Mouse (Mus musculus): ENCODE measurements around the gene Vps4a. TPM values are rescaled to one million over a fixed set of nuclear protein-coding genes. Genes with fewer than 3 reads are reported as not detected.

Vps4a gene
- total RNA-seq (2023): 10 to 100 TPM; 23.2 to 28.6 TPM

DNA sequence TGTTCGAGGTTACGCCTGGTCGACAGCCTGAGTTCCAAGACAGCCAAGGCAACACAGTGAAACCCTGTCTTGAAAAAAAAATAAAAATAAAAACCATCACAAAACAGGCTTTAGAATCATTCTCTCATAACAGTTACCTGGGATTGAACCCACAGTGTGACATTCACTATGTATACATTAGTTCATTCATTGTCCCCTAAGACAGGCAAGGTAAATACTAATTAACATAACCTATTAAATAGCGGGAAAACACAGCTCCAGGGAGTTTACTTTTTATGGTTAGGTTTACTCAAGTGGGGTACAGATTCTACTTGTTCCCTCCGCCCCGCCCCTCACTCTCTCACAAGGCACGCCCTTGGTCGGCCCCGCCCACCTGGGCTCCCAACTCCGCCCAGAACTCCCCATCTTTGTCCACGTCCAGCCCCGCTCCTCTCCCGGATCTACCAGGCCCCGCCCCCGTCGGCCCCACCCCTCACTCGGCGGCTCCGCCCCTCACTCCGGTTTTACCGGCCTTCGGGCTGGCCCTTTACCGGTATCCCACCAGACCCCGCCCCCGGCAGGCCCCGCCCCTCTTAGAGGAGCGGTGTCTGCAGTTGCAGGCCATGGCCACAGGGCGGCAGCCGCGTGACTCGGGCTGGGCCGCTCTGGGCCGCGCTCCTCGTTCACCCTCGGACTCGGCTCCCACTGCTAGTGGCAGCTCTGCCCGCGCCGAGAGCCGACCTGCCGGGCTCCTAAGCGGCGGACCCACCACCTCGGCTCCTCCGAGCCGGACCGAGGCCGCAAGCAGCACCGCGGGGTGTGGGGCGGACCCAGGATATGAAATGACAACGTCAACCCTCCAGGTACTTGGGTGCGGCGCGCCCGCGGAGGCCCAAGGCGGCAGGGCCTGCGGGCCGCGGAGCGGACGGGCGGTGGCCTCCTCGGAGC is at the start of gene Vps4a:
Gene Vps4a, plus strand, starts transcription at position 573 of the 927 bp plus-strand sequence.

DNA sequence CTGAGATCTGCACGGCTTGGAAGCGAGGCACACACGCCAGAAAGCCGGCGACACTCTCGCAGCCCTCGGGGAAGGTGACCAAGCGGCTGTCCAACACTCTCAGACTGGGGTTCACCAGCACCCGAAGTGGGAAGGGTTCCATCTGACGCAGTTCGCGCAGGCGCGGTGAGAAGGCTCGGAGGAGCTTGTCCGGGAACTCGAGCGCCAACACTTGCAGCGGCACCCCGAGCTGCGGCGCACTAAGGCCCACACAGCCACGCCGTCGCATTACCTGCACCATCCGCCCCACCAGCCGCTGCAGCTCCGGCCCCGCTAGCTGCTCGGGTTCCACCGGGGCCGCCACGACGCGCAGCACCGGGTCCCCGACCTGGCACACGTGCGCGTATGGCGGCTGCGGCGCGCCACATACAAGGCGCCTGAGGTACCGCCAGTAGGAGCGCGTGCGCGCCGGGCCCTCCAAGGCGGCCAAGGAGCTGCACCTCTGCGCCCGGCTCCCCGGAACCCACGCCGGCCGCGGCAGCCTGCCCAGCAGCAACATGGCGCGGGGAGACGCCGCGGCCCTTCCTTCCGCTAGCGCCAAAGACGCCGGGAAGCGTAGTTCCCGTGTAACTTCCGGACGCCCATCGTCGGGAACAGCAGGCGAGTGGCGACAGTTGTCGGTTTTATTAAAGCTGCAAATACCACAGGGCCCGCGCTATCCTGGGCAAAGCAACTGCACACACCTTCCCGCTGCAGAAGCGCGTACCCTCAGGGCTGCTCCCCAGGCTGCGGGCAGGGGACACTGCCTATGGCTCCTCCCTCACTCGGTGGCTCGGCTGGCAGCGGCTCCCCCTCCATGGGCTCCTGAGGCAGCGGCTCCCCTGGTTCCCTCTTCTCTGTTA is 17.3 kb downstream of the Vps4a start, which contains the start of gene Pdf:
Gene Pdf, minus strand, starts transcription at position 554 of the 881 bp plus-strand sequence.

DNA sequence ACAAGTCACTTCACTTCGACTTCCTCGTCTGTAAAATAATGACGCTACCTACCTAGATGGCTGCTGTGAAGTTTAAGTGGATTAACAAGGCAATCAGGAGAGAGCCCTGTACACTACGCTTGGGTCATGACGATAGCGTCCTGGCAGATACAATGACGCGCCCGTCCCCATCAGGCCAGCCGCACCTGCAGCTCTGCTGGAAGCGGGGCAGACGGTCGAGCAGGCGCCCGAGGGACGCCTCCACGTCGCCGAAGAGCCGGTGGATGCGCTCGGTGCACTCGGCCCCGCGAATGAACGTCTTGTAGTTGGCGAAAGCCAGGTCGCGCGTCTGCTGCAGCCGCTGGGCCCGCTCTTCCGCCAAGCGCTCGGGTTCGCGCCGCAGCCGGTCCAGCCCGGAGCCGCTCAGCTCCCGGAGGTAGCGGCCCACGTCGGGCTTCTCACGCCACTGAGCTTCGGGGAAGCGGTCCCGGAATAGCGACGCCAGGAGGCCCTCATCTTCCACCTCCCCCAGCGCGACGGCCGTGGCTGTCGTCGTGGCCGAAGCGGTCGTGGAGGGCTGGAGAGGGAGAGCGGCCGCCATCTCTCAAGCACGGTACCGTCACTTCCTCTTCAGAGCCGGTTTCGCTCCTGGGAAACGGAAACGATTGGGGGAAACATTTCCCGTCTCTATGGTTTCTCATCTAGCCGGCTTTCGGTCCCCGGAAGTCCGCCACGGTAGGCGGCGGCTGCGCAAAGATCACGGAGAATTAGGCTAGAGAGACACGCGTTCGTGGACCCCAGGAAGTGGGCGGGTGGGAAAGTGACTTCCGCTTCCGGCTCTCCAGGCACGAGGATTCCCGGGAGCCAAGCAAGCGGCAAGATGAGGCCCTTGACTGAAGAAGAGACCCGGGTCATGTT is 25.3 kb downstream of the Vps4a start, which contains the start of the genes Cog8 and Nip7:
Gene Cog8, minus strand, starts transcription at position 614 of the 897 bp plus-strand sequence.
Gene Nip7, plus strand, starts transcription at position 802 of the 897 bp plus-strand sequence.

DNA sequence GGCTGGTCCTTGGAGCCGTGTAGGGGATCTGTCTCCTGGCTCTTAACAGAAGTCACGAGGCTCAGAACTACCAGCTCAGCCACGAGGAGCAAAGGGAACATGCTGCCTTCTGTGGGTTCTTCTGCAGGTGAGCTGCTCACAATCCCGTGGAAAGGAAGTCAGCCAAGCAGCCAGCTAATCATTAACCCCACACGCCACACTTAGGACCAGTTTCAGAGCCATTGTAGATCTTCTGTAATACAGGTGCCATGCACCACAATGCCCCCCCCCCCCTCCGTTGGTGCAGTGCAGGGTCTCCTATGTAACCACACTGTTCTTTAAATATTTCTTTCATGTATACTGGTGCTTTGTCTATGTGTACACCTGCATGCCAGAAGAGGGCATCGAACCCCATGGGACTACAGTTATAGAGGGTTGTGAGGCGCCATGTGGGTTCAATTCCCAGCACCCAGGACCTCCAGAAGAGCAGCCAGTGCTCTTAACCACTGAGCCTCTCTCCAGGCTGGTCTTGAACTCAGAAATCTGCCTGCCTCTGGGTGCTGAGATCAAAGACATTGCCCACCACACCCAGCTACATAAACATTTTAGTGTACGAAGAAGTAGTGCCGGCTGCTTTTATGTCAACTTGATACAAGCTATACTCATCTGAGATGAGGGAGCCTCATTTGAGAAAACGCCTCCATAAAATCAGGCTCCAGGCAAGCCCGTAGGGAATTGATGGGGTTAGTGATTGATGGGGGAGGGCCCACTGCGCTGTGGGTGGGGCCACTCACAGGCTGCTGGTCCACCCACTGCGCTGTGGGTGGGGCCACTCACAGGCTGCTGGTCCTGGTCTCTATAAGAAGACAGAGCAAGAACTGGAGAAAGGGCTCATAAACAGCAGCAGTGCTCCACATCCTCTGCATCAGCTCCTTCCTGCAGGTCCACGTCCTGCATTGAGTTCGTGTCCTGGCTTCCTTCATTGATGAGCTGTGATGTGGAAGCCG is 34.8 kb downstream of the Vps4a start, which contains the start of gene Tmed6:
Gene Tmed6, minus strand, starts transcription at position 134 of the 986 bp plus-strand sequence.

Other genes starting within 250 kb of the Vps4a start
- gene Has3, start 161.0 kb upstream of the Vps4a start, total RNA-seq (2023): under 1 TPM in 1 of 2 experiments, not detected in 1; 0.16 TPM
- 10 to 100 TPM; 10.3 to 12.6 TPM for gene Utp4, start 137.6 kb upstream of the Vps4a start, total RNA-seq (2023)
- 10 to 100 TPM; 21.5 to 21.8 TPM for gene Sntb2, start 95.5 kb upstream of the Vps4a start, total RNA-seq (2023)
- 1 to 10 TPM; 3.0 to 4.7 TPM for gene Pdf, start 17.4 kb downstream of the Vps4a start, total RNA-seq (2023)
- 10 to 100 TPM; 17.8 to 21.0 TPM for gene Cog8, start 25.5 kb downstream of the Vps4a start, total RNA-seq (2023)
- gene Nip7, start 25.7 kb downstream of the Vps4a start, total RNA-seq (2023): 10 to 100 TPM; 22.5 to 23.4 TPM
- gene Tmed6, start 34.4 kb downstream of the Vps4a start, total RNA-seq (2023): not detected
- gene Terf2, start 65.3 kb downstream of the Vps4a start, total RNA-seq (2023): 10 to 100 TPM; 14.1 to 18.0 TPM
- gene Cyb5b, start 119.4 kb downstream of the Vps4a start, total RNA-seq (2023): 10 to 100 TPM; 21.5 to 21.8 TPM

Measured in neutrophil, adult 59 days (primary cell).